Mouse (Mus musculus): ENCODE data around the gene Ttc7b.

The Ttc7b gene

DNA sequence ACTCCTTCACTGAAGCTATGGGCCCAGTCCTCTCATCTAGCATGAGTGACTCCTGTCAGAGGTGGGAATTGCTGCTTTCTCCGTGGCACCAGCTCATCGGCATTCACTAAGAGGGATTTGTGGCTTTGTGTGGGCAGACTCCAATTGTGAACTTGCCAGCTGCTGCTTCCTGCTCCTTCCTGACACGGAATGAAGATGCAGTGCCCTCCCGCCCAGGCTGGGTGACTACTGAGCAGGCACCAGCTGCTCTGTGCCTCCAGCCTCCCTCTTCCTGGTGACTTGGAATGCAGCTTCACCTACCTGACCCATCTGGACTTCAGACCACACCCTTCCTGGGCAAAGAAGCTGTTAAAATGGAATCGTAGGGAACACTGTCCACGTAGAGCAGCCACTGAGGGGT lies 257.8 kb downstream of the Ttc7b start:
- DNase-seq: peak in 1 of 2 experiments; percentile 50

- DNase-seq: no peak
These were observed 258.9 kb downstream of the Ttc7b start for GRCm38 (mm10) chr12:100261761-100262160.

DNA sequence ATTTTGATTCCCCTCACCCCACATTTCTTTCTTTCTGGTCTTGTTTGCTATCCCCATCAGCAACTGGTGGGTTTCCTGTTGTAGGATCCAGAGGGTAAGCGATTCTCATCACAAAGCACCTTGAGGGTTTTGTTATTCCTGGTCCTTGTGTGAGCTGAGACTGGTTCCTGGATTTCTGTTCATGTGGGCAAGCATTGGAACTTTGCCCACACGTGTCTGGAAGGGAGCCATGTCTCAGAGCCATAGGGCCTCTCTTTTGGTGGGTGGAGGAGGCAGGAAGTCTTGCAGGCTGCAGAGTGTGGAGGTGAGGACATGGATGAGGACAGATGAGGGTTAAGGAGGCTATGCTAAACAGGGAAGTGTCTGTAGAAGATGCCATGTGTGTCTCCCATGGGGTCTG lies 260.5 kb downstream of the Ttc7b start:
- peak in 1 of 2 experiments; percentile 46 for DNase-seq

- no peak for DNase-seq
These were observed 262.8 kb downstream of the Ttc7b start for GRCm38 (mm10) chr12:100257779-100258178.

GRCm38 (mm10) chr12:100255441-100255949 lies 265.1 kb downstream of the Ttc7b start:
- peak in 1 of 2 experiments; percentile 54 for DNase-seq

GRCm38 (mm10) chr12:100254471-100254870 lies 266.2 kb downstream of the Ttc7b start:
- no peak for DNase-seq

Data from cerebellum, postnatal 25 days (tissue).